Mouse (Mus musculus): ENCODE data around the gene Nfatc2. TPM values are rescaled to one million over a fixed set of nuclear protein-coding genes. Genes with fewer than 3 reads are reported as not detected.

The Nfatc2 gene
- polyA plus RNA-seq, 1 experiment from 2014 or later: 13.2 TPM

GRCm38 (mm10) chr2:168488158-168488925 is 113.1 kb downstream of the Nfatc2 start:
- no peak for ATAC-seq (ENCODE audit: insufficient number of reproducible peaks, insufficient read depth, low FRiP score, low read depth)
- peaks cover 6% of the 10 kb centered on the region; the same call in 1 of the 2 replicates for H3K36me3 ChIP-seq (ENCODE audit: control insufficient read depth, insufficient read depth, low read length)
- H3K9me3 ChIP-seq (ENCODE audit: control insufficient read depth, low read length): 0 out of 2 replicates have a peak, but pooled peaks cover 1% of the 10 kb centered on the region
- H3K4me1 ChIP-seq (ENCODE audit: control insufficient read depth in 2 of 2, insufficient read depth in 2 of 2, low read length in 2 of 2): peaks cover 0 to 11% of the 10 kb centered on the region in 2 experiments; a peak in 2 of 4 replicates
- H3K4me3 ChIP-seq (ENCODE audit: control insufficient read depth in 1 of 2, insufficient read depth in 1 of 2, low read depth in 1 of 2, low read length in 2 of 2): no peak overlapping the region
- no peak overlapping the region for H3K4me2 ChIP-seq (ENCODE audit: low read length)
- H3K9ac ChIP-seq (ENCODE audit: low read length): no peak overlapping the region
- H3K27ac ChIP-seq (replicated peaks in 1 of 2; ENCODE audit: control insufficient read depth in 1 of 2, insufficient read depth in 1 of 2, low read depth in 2 of 2, low read length in 2 of 2): no peak overlapping the region
- 60% methylated on average over 11 of the region's 11 CpGs for WGBS
- H3K27me3 ChIP-seq (ENCODE audit: control insufficient read depth, insufficient read depth, low read length): no peaks in the 10 kb centered on the region

- Histone ChIP-seq H3K27me3 (ENCODE audit: control insufficient read depth, insufficient read depth, low read length) (peaks cover 21% of the 10 kb centered on the region; the same call in 1 of the 2 replicates), H3K4me2 (ENCODE audit: low read length) (no peak overlapping the region), H3K4me1 (ENCODE audit: control insufficient read depth in 2 of 2, insufficient read depth in 2 of 2, low read length in 2 of 2) (peaks cover 8 to 11% of the 10 kb centered on the region in 2 experiments), H3K9ac (ENCODE audit: low read length) (no peak overlapping the region), H3K9me3 (ENCODE audit: control insufficient read depth, low read length) (no peaks in the 10 kb centered on the region), H3K4me3 (ENCODE audit: control insufficient read depth in 1 of 2, insufficient read depth in 1 of 2, low read depth in 1 of 2, low read length in 2 of 2) (no peak overlapping the region), H3K27ac (replicated peaks in 1 of 2; ENCODE audit: control insufficient read depth in 1 of 2, insufficient read depth in 1 of 2, low read depth in 2 of 2, low read length in 2 of 2) (no peak overlapping the region), H3K36me3 (ENCODE audit: control insufficient read depth, insufficient read depth, low read length) (peaks cover 28% of the 10 kb centered on the region)
- 79% methylated on average over 14 of the region's 14 CpGs for WGBS
- ATAC-seq (ENCODE audit: insufficient number of reproducible peaks, insufficient read depth, low FRiP score, low read depth): no peak
Observed at GRCm38 (mm10) chr2:168481121-168481520, 120.3 kb downstream of the Nfatc2 start.

GRCm38 (mm10) chr2:168480692-168481091 is 120.8 kb downstream of the Nfatc2 start:
- peaks cover 8 to 11% of the 10 kb centered on the region in 2 experiments for H3K4me1 ChIP-seq (ENCODE audit: control insufficient read depth in 2 of 2, insufficient read depth in 2 of 2, low read length in 2 of 2)
- H3K9me3 ChIP-seq (ENCODE audit: control insufficient read depth, low read length): no peaks in the 10 kb centered on the region
- no peak overlapping the region for H3K4me3 ChIP-seq (ENCODE audit: control insufficient read depth in 1 of 2, insufficient read depth in 1 of 2, low read depth in 1 of 2, low read length in 2 of 2)
- 76% methylated on average over 6 of the region's 6 CpGs for WGBS
- H3K9ac ChIP-seq (ENCODE audit: low read length): no peak overlapping the region
- no peak for ATAC-seq (ENCODE audit: insufficient number of reproducible peaks, insufficient read depth, low FRiP score, low read depth)
- H3K36me3 ChIP-seq (ENCODE audit: control insufficient read depth, insufficient read depth, low read length): peaks cover 28% of the 10 kb centered on the region
- peaks cover 23% of the 10 kb centered on the region; the same call in 1 of the 2 replicates for H3K27me3 ChIP-seq (ENCODE audit: control insufficient read depth, insufficient read depth, low read length)
- H3K27ac ChIP-seq (replicated peaks in 1 of 2; ENCODE audit: control insufficient read depth in 1 of 2, insufficient read depth in 1 of 2, low read depth in 2 of 2, low read length in 2 of 2): no peak overlapping the region
- H3K4me2 ChIP-seq (ENCODE audit: low read length): no peak overlapping the region

GRCm38 (mm10) chr2:168479930-168480329 is 121.5 kb downstream of the Nfatc2 start:
- Histone ChIP-seq H3K4me2 (ENCODE audit: low read length) (no peak overlapping the region), H3K9ac (ENCODE audit: low read length) (no peak overlapping the region), H3K27ac (replicated peaks in 1 of 2; ENCODE audit: control insufficient read depth in 1 of 2, insufficient read depth in 1 of 2, low read depth in 2 of 2, low read length in 2 of 2) (no peak overlapping the region), H3K27me3 (ENCODE audit: control insufficient read depth, insufficient read depth, low read length) (peaks cover 26% of the 10 kb centered on the region; the same call in 1 of the 2 replicates), H3K4me3 (ENCODE audit: control insufficient read depth in 1 of 2, insufficient read depth in 1 of 2, low read depth in 1 of 2, low read length in 2 of 2) (no peak overlapping the region), H3K36me3 (ENCODE audit: control insufficient read depth, insufficient read depth, low read length) (peaks cover 28% of the 10 kb centered on the region), H3K4me1 (ENCODE audit: control insufficient read depth in 2 of 2, insufficient read depth in 2 of 2, low read length in 2 of 2) (peaks cover 8 to 11% of the 10 kb centered on the region in 2 experiments), H3K9me3 (ENCODE audit: control insufficient read depth, low read length) (no peaks in the 10 kb centered on the region)
- no peak for ATAC-seq (ENCODE audit: insufficient number of reproducible peaks, insufficient read depth, low FRiP score, low read depth)
- WGBS: 88% methylated on average over 15 of the region's 15 CpGs

GRCm38 (mm10) chr2:168478431-168478830 is 123.0 kb downstream of the Nfatc2 start:
- Histone ChIP-seq H3K36me3 (ENCODE audit: control insufficient read depth, insufficient read depth, low read length) (peaks cover 24% of the 10 kb centered on the region), H3K4me2 (ENCODE audit: low read length) (no peak overlapping the region), H3K4me1 (ENCODE audit: control insufficient read depth in 2 of 2, insufficient read depth in 2 of 2, low read length in 2 of 2) (peaks cover 8 to 11% of the 10 kb centered on the region in 2 experiments), H3K9ac (ENCODE audit: low read length) (0 out of 2 replicates have a peak overlapping the region, but pooled peaks have one; percentile 36), H3K27me3 (ENCODE audit: control insufficient read depth, insufficient read depth, low read length) (peaks cover 35% of the 10 kb centered on the region; the same call in 1 of the 2 replicates), H3K27ac (replicated peaks in 1 of 2; ENCODE audit: control insufficient read depth in 1 of 2, insufficient read depth in 1 of 2, low read depth in 2 of 2, low read length in 2 of 2) (peak overlapping the region; percentile 63 to 64), H3K4me3 (ENCODE audit: control insufficient read depth in 1 of 2, insufficient read depth in 1 of 2, low read depth in 1 of 2, low read length in 2 of 2) (no peak overlapping the region), H3K9me3 (ENCODE audit: control insufficient read depth, low read length) (no peaks in the 10 kb centered on the region)
- WGBS: 12% methylated on average over 7 of the region's 7 CpGs
- ATAC-seq (ENCODE audit: insufficient number of reproducible peaks, insufficient read depth, low FRiP score, low read depth): peak; percentile 43

- H3K27me3 ChIP-seq (ENCODE audit: control insufficient read depth, insufficient read depth, low read length): peaks cover 56% of the 10 kb centered on the region
Observed at GRCm38 (mm10) chr2:168473496-168473895, 128.0 kb downstream of the Nfatc2 start.

GRCm38 (mm10) chr2:168472899-168473298 is 128.6 kb downstream of the Nfatc2 start:
- peaks cover 58% of the 10 kb centered on the region for H3K27me3 ChIP-seq (ENCODE audit: control insufficient read depth, insufficient read depth, low read length)
- H3K4me2 ChIP-seq (ENCODE audit: low read length): peak overlapping the region; percentile 61
- H3K9me3 ChIP-seq (ENCODE audit: control insufficient read depth, low read length): no peaks in the 10 kb centered on the region
- H3K27ac ChIP-seq (replicated peaks in 1 of 2; ENCODE audit: control insufficient read depth in 1 of 2, insufficient read depth in 1 of 2, low read depth in 2 of 2, low read length in 2 of 2): no peak overlapping the region
- WGBS: 5% methylated on average over 16 of the region's 16 CpGs
- no peak for ATAC-seq (ENCODE audit: insufficient number of reproducible peaks, insufficient read depth, low FRiP score, low read depth)
- peak overlapping the region; percentile 39 to 46 for H3K4me3 ChIP-seq (ENCODE audit: control insufficient read depth in 1 of 2, insufficient read depth in 1 of 2, low read depth in 1 of 2, low read length in 2 of 2)
- no peaks in the 10 kb centered on the region; a peak in 1 of 4 replicates for H3K4me1 ChIP-seq (ENCODE audit: control insufficient read depth in 2 of 2, insufficient read depth in 2 of 2, low read length in 2 of 2)
- H3K36me3 ChIP-seq (ENCODE audit: control insufficient read depth, insufficient read depth, low read length): peaks cover 10% of the 10 kb centered on the region; the same call in 1 of the 2 replicates
- H3K9ac ChIP-seq (ENCODE audit: low read length): peak overlapping the region; percentile 59

More at GRCm38 (mm10) chr2:168473496-168473895, 128.0 kb downstream of the Nfatc2 start:
- WGBS: 58% methylated on average over 9 of the region's 9 CpGs
- no peak overlapping the region for H3K9ac ChIP-seq (ENCODE audit: low read length)
- no peak overlapping the region for H3K27ac ChIP-seq (replicated peaks in 1 of 2; ENCODE audit: control insufficient read depth in 1 of 2, insufficient read depth in 1 of 2, low read depth in 2 of 2, low read length in 2 of 2)
- H3K4me2 ChIP-seq (ENCODE audit: low read length): no peak overlapping the region
- no peak for ATAC-seq (ENCODE audit: insufficient number of reproducible peaks, insufficient read depth, low FRiP score, low read depth)
- no peaks in the 10 kb centered on the region for H3K9me3 ChIP-seq (ENCODE audit: control insufficient read depth, low read length)
- H3K4me3 ChIP-seq (ENCODE audit: control insufficient read depth in 1 of 2, insufficient read depth in 1 of 2, low read depth in 1 of 2, low read length in 2 of 2): no peak overlapping the region
- H3K36me3 ChIP-seq (ENCODE audit: control insufficient read depth, insufficient read depth, low read length): peaks cover 10% of the 10 kb centered on the region; the same call in 1 of the 2 replicates
- H3K4me1 ChIP-seq (ENCODE audit: control insufficient read depth in 2 of 2, insufficient read depth in 2 of 2, low read length in 2 of 2): peaks cover 1 to 3% of the 10 kb centered on the region in 2 experiments; a peak in 3 of 4 replicates

Data from heart, embryonic 14.5 days (tissue).